Mouse (Mus musculus) kidney, adult 2 months (tissue): ENCODE measurements at regions not wholly inside any gene's neighbourhood (a gene's known extent, or its start where the extent isn't known, plus 50 kb on each side); places are given as distances from the start of the nearest gene placed in this dataset.

Experiments
- DNase-seq: peaks from one replicate; pipeline ENCODE4 v3.0.0; 2021
- H3K27ac ChIP-seq: fragments of 200-500 bp; 2 replicates; pipeline ENCODE4 v1.5.1; 2012; ENCODE audit warnings: low read depth, low read length, control low read depth, inconsistent platforms; ENCODE audit not compliant: insufficient read depth
- H3K27me3 ChIP-seq: fragments of 200-500 bp; replicated peaks from 2 replicates; pipeline ENCODE4 v1.6.1; 2012; ENCODE audit warnings: mild to moderate bottlenecking, moderate library complexity, low read length, inconsistent platforms; ENCODE audit not compliant: control insufficient read depth, insufficient read depth
- H3K36me3 ChIP-seq: fragments of 200-500 bp; 2 replicates; pipeline ENCODE4 v1.6.1; 2012; ENCODE audit warnings: mild to moderate bottlenecking, moderate library complexity, low read length, inconsistent platforms; ENCODE audit not compliant: control insufficient read depth, insufficient read depth
- H3K4me1 ChIP-seq: fragments of 200-500 bp; 2 replicates; pipeline ENCODE4 v1.6.1; 2011; ENCODE audit warnings: low read length; ENCODE audit not compliant: control insufficient read depth, insufficient read depth
- H3K4me3 ChIP-seq: fragments of 200-500 bp; 2 replicates; pipeline ENCODE4 v1.5.1; 2011; ENCODE audit warnings: mild to moderate bottlenecking, low read depth, low read length, control low read depth; ENCODE audit not compliant: insufficient read depth
- CTCF ChIP-seq: fragments of 200-500 bp; conservative IDR thresholded peaks from 2 replicates; pipeline ENCODE4 v1.5.1; 2011; ENCODE audit warnings: low read depth, mild to moderate bottlenecking, control low read depth, low read length, moderate library complexity, mixed read lengths; ENCODE audit not compliant: insufficient read depth, insufficient read length
- POLR2A ChIP-seq: fragments of 200-500 bp; IDR thresholded peaks from one replicate; pipeline ENCODE4 v1.6.1; 2011; ENCODE audit warnings: low read depth, low read length, control low read depth
- WGBS: fragments of 180-500 bp; shearing (Covaris S2); methylation state at CpG from one replicate; pipeline ENCODE4 v1.1.7; 2018; 5-methylcytosine and 5-hydroxymethylcytosine counted together

GRCm38 (mm10) chr1:61295219-61295618 lies 317.5 kb downstream of the Icos start:
- no peak overlapping the region for H3K4me3 ChIP-seq
- no peaks in the 10 kb centered on the region for H3K4me1 ChIP-seq
- no peaks in the 10 kb centered on the region for H3K27me3 ChIP-seq
- TF ChIP-seq CTCF = no peak
- H3K27ac ChIP-seq = no peak overlapping the region
- DNase-seq = no peak
- no peaks in the 10 kb centered on the region for H3K36me3 ChIP-seq
- 88% methylated on average over 3 of the region's 3 CpGs for WGBS

GRCm38 (mm10) chr1:61296831-61297230 lies 319.1 kb downstream of the Icos start:
- H3K27me3 ChIP-seq = no peaks in the 10 kb centered on the region
- 79% methylated on average over 4 of the region's 4 CpGs for WGBS
- no peaks in the 10 kb centered on the region for H3K36me3 ChIP-seq
- H3K4me3 ChIP-seq = no peak overlapping the region
- no peak overlapping the region for H3K27ac ChIP-seq
- no peaks in the 10 kb centered on the region for H3K4me1 ChIP-seq
- no peak for TF ChIP-seq POLR2A
- TF ChIP-seq CTCF = no peak
- DNase-seq = no peak

DNA sequence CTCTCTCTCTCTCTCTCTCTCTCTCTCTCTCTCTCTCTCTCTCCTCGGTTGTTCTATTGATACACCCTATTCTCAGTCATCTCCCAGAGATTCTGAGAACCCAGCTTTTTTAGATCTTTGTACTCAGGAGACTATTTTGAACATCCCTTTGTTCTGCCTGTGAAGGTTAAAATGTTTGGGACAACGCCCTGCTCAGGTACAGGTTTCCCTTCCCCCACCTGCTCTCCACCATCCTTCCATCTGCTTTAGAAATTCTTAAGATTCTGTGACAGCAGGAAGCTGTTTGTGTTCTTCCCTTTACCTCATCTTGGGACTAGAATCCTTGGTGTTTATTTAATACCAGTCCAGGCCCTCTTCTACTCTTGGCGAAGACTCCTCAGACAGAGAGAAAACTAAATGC lies 319.6 kb downstream of the Icos start:
- Histone ChIP-seq H3K36me3 (no peaks in the 10 kb centered on the region), H3K4me1 (no peaks in the 10 kb centered on the region), H3K27ac (no peak overlapping the region), H3K27me3 (no peaks in the 10 kb centered on the region), H3K4me3 (no peak overlapping the region)
- no peak for TF ChIP-seq POLR2A
- TF ChIP-seq CTCF = no peak
- 90% methylated on average over 3 of the region's 3 CpGs for WGBS
- DNase-seq = no peak

DNA sequence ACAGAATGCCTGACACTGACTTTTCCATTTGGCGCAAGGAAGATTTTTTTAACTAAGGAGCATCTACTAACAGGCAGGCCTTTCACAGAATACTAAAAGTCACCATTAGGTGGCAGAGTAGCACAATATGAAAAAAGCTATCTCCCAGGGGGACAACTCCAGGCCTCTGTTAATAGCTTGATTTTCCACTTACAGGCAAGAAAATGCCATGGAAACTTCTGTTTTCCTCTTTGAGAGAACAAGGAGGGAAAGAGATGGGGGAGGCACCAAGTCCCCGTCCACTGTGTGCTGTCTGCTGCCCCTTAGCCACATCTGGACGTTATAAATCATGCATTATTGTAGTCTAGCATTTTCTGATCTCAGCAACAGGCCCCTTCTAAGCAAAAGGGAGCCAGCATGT lies 320.3 kb downstream of the Icos start:
- 32% methylated on average over 3 of the region's 3 CpGs for WGBS
- Histone ChIP-seq H3K4me3 (no peak overlapping the region), H3K36me3 (no peaks in the 10 kb centered on the region), H3K27me3 (no peaks in the 10 kb centered on the region), H3K4me1 (no peaks in the 10 kb centered on the region), H3K27ac (0 out of 2 replicates have a peak overlapping the region, but pooled peaks have one; percentile 30)
- peak; percentile 79 for DNase-seq
- TF ChIP-seq CTCF (0 out of 2 replicates have a peak, but pooled peaks have one; percentile 14), POLR2A (no peak)

DNA sequence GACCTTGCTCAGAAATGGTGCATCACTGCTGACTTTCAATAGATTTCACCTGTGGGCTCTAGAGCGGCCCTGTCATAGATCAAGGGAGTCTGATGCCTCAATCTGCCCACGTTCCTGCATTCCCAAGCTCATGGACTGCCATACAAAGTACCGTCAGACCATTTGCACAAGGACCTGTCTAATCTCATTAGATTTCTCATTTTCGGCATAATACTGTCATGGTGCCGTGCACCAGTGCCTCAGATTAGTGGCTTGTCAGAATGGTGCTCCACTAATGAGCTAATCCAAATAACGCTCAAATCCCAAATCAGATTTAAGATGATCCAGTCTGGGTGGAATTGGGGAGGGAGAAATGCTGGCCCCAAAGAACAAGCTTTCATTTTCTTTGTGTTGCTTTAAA lies 321.1 kb downstream of the Icos start:
- no peak for DNase-seq
- no peaks in the 10 kb centered on the region for H3K27me3 ChIP-seq
- no peak overlapping the region for H3K4me3 ChIP-seq
- WGBS = 85% methylated on average over 6 of the region's 6 CpGs
- no peaks in the 10 kb centered on the region for H3K4me1 ChIP-seq
- TF ChIP-seq CTCF = no peak
- TF ChIP-seq POLR2A = no peak
- H3K36me3 ChIP-seq = no peaks in the 10 kb centered on the region
- H3K27ac ChIP-seq = no peak overlapping the region

DNA sequence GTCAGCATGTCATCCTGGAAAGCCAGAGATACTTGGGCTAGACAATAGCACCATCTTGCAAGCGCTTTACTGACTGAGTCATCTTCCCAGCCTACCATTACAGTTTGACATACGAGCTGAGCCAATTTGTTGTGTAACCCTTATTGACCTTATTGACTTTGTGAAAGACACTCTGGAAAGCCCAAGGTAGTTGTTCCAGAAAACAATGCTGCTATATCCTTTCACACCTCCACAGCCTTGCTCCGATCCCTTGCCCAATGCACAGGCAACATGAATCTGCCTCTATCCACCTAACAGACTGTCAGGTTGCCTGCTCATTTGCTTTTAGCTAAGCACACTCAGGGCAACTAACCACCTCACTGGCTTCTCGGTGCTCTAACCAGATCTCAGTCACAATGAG lies 322.8 kb downstream of the Icos start:
- TF ChIP-seq POLR2A (no peak), CTCF (no peak)
- WGBS = 83% methylated on average over 4 of the region's 4 CpGs
- Histone ChIP-seq H3K4me3 (no peak overlapping the region), H3K4me1 (no peaks in the 10 kb centered on the region), H3K27ac (no peak overlapping the region), H3K36me3 (no peaks in the 10 kb centered on the region), H3K27me3 (no peaks in the 10 kb centered on the region)
- DNase-seq = no peak

GRCm38 (mm10) chr1:61301041-61302030 lies 323.6 kb downstream of the Icos start:
- DNase-seq = no peak
- 48% methylated on average over 24 of the region's 24 CpGs for WGBS
- H3K27ac ChIP-seq = no peak overlapping the region
- H3K36me3 ChIP-seq = no peaks in the 10 kb centered on the region
- H3K27me3 ChIP-seq = no peaks in the 10 kb centered on the region
- no peak overlapping the region for H3K4me3 ChIP-seq
- TF ChIP-seq POLR2A = no peak
- TF ChIP-seq CTCF = no peak
- no peaks in the 10 kb centered on the region for H3K4me1 ChIP-seq
